Mouse (Mus musculus) megakaryocyte-erythroid progenitor cell, adult 5 weeks (primary cell): ENCODE results near the gene Sult2a1. TPM values are rescaled to one million over a fixed set of nuclear protein-coding genes. Genes with fewer than 3 reads are reported as not detected.

Experiments used
- polyA plus RNA-seq: library from polyadenylated mRNA; stranded (reverse); fragments of >175 nt; gene quantifications from 2 replicates; pipeline ENCODE4 v1.2.3, GENCODE M21; 2012

Gene Sult2a1
- polyA plus RNA-seq = not detected in 2 replicates

DNA sequence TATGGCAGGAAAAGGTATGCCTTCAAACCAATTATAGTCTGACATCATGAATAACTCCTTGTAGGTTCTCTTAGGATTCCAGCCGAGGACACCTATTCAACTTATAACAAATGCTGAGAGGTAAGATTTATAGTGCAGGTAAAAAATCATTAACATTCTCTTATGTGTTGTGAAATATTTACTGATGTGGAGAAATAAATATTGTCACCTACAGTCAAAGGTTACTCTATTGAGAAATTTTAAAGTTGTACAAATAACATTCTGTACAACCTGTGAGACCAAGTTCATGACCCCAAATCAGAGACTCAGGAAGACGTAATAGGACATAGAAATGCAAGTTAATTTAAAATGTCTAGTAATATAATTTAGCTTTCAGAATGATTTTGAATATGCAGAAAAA lies at the start of gene Sult2a1:
Gene Sult2a1 (minus strand): TSS at position 101 of the 400 bp plus-strand sequence.

Other genes starting within 250 kb of the Sult2a1 start
- not detected in 2 replicates for gene Sult2a5, start 213.4 kb downstream of the Sult2a1 start, polyA plus RNA-seq
- not detected in 2 replicates for gene Sult2a2, start 103.9 kb downstream of the Sult2a1 start, polyA plus RNA-seq
- gene Sult2a4, start 152.2 kb upstream of the Sult2a1 start, polyA plus RNA-seq = not detected in 2 replicates